Mouse (Mus musculus) kidney, embryonic 15.5 days (tissue): Measurements from ENCODE around the gene Rapgef4. TPM values are rescaled to one million over a fixed set of nuclear protein-coding genes. Genes with fewer than 3 reads are reported as not detected.

ENCODE experiments used
- ATAC-seq: fragments of 200-750 bp; cut with Nextera tagmentation; replicated peaks from 2 replicates; pipeline ENCODE4 v1.8.0; 2017; ENCODE audit warnings: moderate TSS enrichment; ENCODE audit not compliant: low FRiP score
- H3K27ac ChIP-seq: fragments of 300-500 bp; sonication (generic); 2 replicates; pipeline ENCODE4 v1.5.1; 2015; ENCODE audit warnings: mild to moderate bottlenecking, inconsistent platforms
- H3K27me3 ChIP-seq: fragments of 300-500 bp; sonication (generic); 2 replicates; pipeline ENCODE4 v1.6.1; 2015; ENCODE audit warnings: inconsistent platforms
- H3K36me3 ChIP-seq: fragments of 300-500 bp; sonication (generic); 2 replicates; pipeline ENCODE4 v1.6.1; 2015; ENCODE audit warnings: inconsistent platforms
- H3K4me1 ChIP-seq: fragments of 300-500 bp; sonication (generic); 2 replicates; pipeline ENCODE4 v1.6.1; 2015; ENCODE audit warnings: inconsistent platforms
- H3K4me2 ChIP-seq: fragments of 300-500 bp; sonication (generic); 2 replicates; pipeline ENCODE4 v1.6.1; 2015; ENCODE audit warnings: moderate library complexity, mild to moderate bottlenecking, inconsistent platforms
- H3K4me3 ChIP-seq: fragments of 300-500 bp; sonication (generic); replicated peaks from 2 replicates; pipeline ENCODE4 v1.5.1; 2015; ENCODE audit warnings: mild to moderate bottlenecking, inconsistent platforms
- H3K9ac ChIP-seq: fragments of 300-500 bp; sonication (generic); 2 replicates; pipeline ENCODE4 v1.6.1; 2015; ENCODE audit warnings: mild to moderate bottlenecking, inconsistent platforms
- H3K9me3 ChIP-seq: fragments of 300-500 bp; sonication (generic); replicated peaks from 2 replicates; pipeline ENCODE4 v1.6.1; 2016; ENCODE audit warnings: inconsistent platforms
- whole genome bisulfite sequencing: fragments of 180-500 bp; shearing (Covaris S2); methylation state at CpG from one replicate; pipeline ENCODE4 v1.1.7; 2015; ENCODE audit warnings: mixed read lengths; 5-methylcytosine and 5-hydroxymethylcytosine counted together
- polyA plus RNA-seq: library from polyadenylated mRNA; unstranded; fragments of >200 nt; fragmentation: Nextera tagmentation; extraction: Ambion mirVana; gene quantifications from 2 replicates; pipeline ENCODE4 v1.2.1, GENCODE M21; 2015

Gene Rapgef4
- polyA plus RNA-seq, 1 experiment from 2014 or later: 9.4 TPM

- no peak for ATAC-seq
- Histone ChIP-seq H3K9ac (no peak overlapping the region), H3K27me3 (peaks cover 4% of the 10 kb centered on the region), H3K9me3 (no peaks in the 10 kb centered on the region), H3K4me3 (no peak overlapping the region), H3K36me3 (no peaks in the 10 kb centered on the region), H3K4me1 (peaks cover 19% of the 10 kb centered on the region), H3K4me2 (no peak overlapping the region), H3K27ac (no peak overlapping the region)
- whole genome bisulfite sequencing: 26% methylated on average over 6 of the region's 6 CpGs
Measured at GRCm38 (mm10) chr2:71988572-71988971, 7.5 kb downstream of the Rapgef4 start.

DNA sequence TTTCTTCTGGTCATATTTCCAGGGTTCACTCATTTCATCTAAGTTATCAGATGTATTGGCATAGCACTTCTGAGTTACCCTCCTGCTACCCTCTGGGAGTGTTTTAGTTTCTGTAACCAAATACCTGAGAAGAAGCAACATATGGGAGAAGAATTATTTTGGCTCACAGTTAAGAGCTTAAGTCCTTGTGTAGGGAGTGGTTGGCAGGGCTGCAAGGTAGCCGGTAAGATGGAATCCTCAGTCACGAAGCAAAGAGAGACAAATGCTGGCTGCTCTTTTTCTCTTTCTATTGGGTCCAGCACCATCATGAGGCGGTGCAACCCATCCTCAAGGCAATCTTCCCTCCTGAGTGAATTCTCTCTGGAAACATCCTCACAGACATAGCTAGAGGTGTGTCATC lies 11.1 kb downstream of the Rapgef4 start:
- H3K4me1 ChIP-seq: peaks cover 15% of the 10 kb centered on the region
- no peak overlapping the region for H3K4me3 ChIP-seq
- no peak overlapping the region for H3K4me2 ChIP-seq
- H3K27ac ChIP-seq: no peak overlapping the region
- WGBS: 87% methylated on average over 3 of the region's 3 CpGs
- no peaks in the 10 kb centered on the region for H3K9me3 ChIP-seq
- H3K27me3 ChIP-seq: no peaks in the 10 kb centered on the region
- H3K9ac ChIP-seq: no peak overlapping the region
- no peaks in the 10 kb centered on the region for H3K36me3 ChIP-seq
- ATAC-seq: no peak

GRCm38 (mm10) chr2:71993729-71994423 lies 12.8 kb downstream of the Rapgef4 start:
- no peak overlapping the region for H3K27ac ChIP-seq
- 0 out of 2 replicates have a peak, but pooled peaks cover 4% of the 10 kb centered on the region for H3K4me1 ChIP-seq
- H3K36me3 ChIP-seq: no peaks in the 10 kb centered on the region
- WGBS: 89% methylated on average over 5 of the region's 5 CpGs
- H3K9ac ChIP-seq: no peak overlapping the region
- no peak overlapping the region for H3K4me2 ChIP-seq
- H3K9me3 ChIP-seq: no peaks in the 10 kb centered on the region
- no peaks in the 10 kb centered on the region for H3K27me3 ChIP-seq
- H3K4me3 ChIP-seq: no peak overlapping the region
- ATAC-seq: no peak

DNA sequence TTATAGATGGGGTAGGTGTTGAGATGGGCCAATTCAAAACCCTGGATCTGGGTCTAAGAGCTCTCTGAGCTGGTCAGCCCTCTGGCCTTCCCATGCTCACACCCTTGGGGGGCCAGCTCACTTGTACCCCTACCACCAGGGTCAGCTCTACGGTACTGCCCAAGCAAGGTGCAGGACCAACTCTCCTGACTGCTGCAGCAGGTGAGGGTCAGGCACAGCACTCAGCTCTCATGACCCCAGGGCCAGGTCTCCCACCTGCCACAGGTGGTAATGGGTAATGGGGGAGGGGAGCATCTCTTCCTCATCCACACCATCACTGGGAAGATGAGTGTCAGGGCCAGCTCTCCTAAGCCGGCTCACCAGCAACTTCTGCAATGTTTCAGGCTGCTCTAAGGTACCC lies 17.5 kb downstream of the Rapgef4 start:
- no peaks in the 10 kb centered on the region for H3K27me3 ChIP-seq
- no peak overlapping the region for H3K4me2 ChIP-seq
- no peaks in the 10 kb centered on the region for H3K9me3 ChIP-seq
- H3K9ac ChIP-seq: no peak overlapping the region
- no peaks in the 10 kb centered on the region for H3K36me3 ChIP-seq
- H3K4me3 ChIP-seq: no peak overlapping the region
- no peak overlapping the region for H3K27ac ChIP-seq
- ATAC-seq: no peak
- WGBS: 93% methylated on average over 2 of the region's 2 CpGs
- 0 out of 2 replicates have a peak, but pooled peaks cover 3% of the 10 kb centered on the region for H3K4me1 ChIP-seq

GRCm38 (mm10) chr2:72000102-72000501 lies 19.1 kb downstream of the Rapgef4 start:
- Histone ChIP-seq H3K4me3 (no peak overlapping the region), H3K36me3 (no peaks in the 10 kb centered on the region), H3K4me2 (no peak overlapping the region), H3K27ac (no peak overlapping the region), H3K27me3 (no peaks in the 10 kb centered on the region), H3K9me3 (no peaks in the 10 kb centered on the region), H3K9ac (no peak overlapping the region), H3K4me1 (0 out of 2 replicates have a peak, but pooled peaks cover 3% of the 10 kb centered on the region)
- WGBS: 80% methylated on average over 2 of the region's 2 CpGs
- ATAC-seq: no peak

DNA sequence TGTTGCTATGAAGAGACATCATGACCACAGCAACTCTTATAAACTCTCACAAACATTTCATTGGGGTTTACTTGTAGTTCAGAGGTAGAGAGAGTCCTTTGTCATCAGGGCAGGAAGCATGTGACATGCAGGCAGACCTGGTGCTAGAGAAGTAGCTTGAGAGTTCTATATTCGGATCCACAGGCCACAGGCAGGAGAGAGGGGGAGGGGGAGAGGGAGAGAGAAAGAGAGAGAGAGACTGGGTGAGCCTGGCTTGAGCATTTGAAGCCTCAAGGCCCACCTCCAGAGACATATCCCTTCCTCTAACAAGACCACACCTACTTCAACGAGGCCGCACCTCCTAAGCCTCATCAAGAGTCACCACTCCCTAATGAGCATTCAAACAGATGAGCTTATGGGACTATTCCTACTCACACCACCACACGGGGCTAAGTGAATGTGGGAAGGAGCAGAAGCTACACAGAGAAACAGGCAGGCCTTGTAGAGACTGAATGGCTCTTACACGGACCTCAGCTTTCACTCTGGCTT lies 21.9 kb downstream of the Rapgef4 start:
- no peak for ATAC-seq
- H3K27me3 ChIP-seq: no peaks in the 10 kb centered on the region
- no peaks in the 10 kb centered on the region; the same call in 1 of the 2 replicates for H3K9me3 ChIP-seq
- H3K9ac ChIP-seq: no peak overlapping the region
- H3K4me1 ChIP-seq: no peaks in the 10 kb centered on the region
- WGBS: 67% methylated on average over 5 of the region's 5 CpGs
- no peaks in the 10 kb centered on the region for H3K36me3 ChIP-seq
- no peak overlapping the region for H3K27ac ChIP-seq
- no peak overlapping the region for H3K4me2 ChIP-seq
- no peak overlapping the region for H3K4me3 ChIP-seq

GRCm38 (mm10) chr2:72003756-72004525 lies 22.9 kb downstream of the Rapgef4 start:
- ATAC-seq: no peak
- Histone ChIP-seq H3K4me1 (no peaks in the 10 kb centered on the region), H3K9me3 (peaks cover under 1% of the 10 kb centered on the region; the same call in 1 of the 2 replicates), H3K9ac (no peak overlapping the region), H3K4me3 (no peak overlapping the region), H3K27ac (no peak overlapping the region), H3K4me2 (no peak overlapping the region), H3K36me3 (no peaks in the 10 kb centered on the region), H3K27me3 (no peaks in the 10 kb centered on the region)
- WGBS: 78% methylated on average over 13 of the region's 13 CpGs

DNA sequence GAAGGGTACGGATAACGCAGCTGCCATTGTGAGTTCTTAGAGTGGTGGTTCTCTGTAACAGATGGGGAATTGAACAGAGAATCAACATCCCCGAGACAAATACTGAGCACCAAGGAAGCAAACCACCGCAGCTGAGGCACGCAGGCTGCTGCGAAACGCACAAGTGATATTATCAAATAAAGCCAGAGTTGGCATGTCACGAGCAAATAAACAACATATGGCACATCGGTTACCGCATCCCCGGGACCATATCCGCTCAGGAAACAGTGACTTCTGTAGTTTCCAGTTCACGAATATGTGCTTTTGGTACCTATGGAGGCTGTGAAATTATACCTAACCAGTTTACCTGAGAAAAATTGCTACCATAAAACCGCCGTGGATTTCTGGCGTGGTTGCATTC lies 24.0 kb downstream of the Rapgef4 start:
- Histone ChIP-seq H3K36me3 (no peaks in the 10 kb centered on the region), H3K4me3 (no peak overlapping the region), H3K9ac (no peak overlapping the region), H3K9me3 (peaks cover 2% of the 10 kb centered on the region; the same call in 1 of the 2 replicates), H3K4me2 (no peak overlapping the region), H3K4me1 (no peaks in the 10 kb centered on the region), H3K27ac (no peak overlapping the region), H3K27me3 (no peaks in the 10 kb centered on the region)
- WGBS: 91% methylated on average over 16 of the region's 16 CpGs
- no peak for ATAC-seq

GRCm38 (mm10) chr2:72009446-72010218 lies 28.6 kb downstream of the Rapgef4 start:
- no peak overlapping the region for H3K4me2 ChIP-seq
- H3K36me3 ChIP-seq: no peaks in the 10 kb centered on the region
- 64% methylated on average over 3 of the region's 3 CpGs for WGBS
- no peak for ATAC-seq
- H3K4me1 ChIP-seq: no peaks in the 10 kb centered on the region
- no peak overlapping the region for H3K27ac ChIP-seq
- no peaks in the 10 kb centered on the region for H3K27me3 ChIP-seq
- H3K9ac ChIP-seq: no peak overlapping the region
- H3K4me3 ChIP-seq: no peak overlapping the region
- H3K9me3 ChIP-seq: peaks cover 2% of the 10 kb centered on the region; the same call in 1 of the 2 replicates

DNA sequence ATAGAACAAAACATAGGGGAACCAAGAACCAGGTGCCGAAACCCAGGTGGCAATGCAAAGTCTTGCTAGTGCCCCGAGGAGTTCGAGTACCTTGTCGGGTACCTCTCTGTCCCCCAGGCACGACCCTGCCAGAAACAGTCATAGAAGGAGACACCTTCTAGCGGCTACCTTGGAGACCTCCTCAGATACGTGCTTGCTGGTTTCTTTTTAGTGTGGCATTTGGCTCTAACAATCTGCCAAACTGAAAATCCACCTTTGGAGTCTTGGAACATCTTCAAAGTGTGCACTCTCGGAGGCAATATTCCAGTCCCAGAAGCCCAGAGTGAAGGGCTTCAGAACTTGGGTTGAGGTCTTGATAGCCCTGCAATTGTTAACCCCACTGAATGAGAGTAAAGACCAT lies 34.3 kb downstream of the Rapgef4 start:
- ATAC-seq: no peak
- 77% methylated on average over 8 of the region's 8 CpGs for WGBS
- no peak overlapping the region for H3K27ac ChIP-seq
- H3K9me3 ChIP-seq: no peaks in the 10 kb centered on the region
- no peak overlapping the region for H3K9ac ChIP-seq
- H3K36me3 ChIP-seq: no peaks in the 10 kb centered on the region
- H3K4me2 ChIP-seq: no peak overlapping the region
- no peak overlapping the region for H3K4me3 ChIP-seq
- H3K27me3 ChIP-seq: no peaks in the 10 kb centered on the region
- no peaks in the 10 kb centered on the region for H3K4me1 ChIP-seq

- Histone ChIP-seq H3K4me2 (no peak overlapping the region), H3K27me3 (no peaks in the 10 kb centered on the region), H3K4me1 (no peaks in the 10 kb centered on the region), H3K27ac (no peak overlapping the region), H3K36me3 (no peaks in the 10 kb centered on the region), H3K9ac (no peak overlapping the region), H3K4me3 (no peak overlapping the region), H3K9me3 (no peaks in the 10 kb centered on the region)
- ATAC-seq: no peak
- WGBS: 48% methylated on average over 5 of the region's 5 CpGs
Measured at GRCm38 (mm10) chr2:72016013-72016412, 35.0 kb downstream of the Rapgef4 start.

DNA sequence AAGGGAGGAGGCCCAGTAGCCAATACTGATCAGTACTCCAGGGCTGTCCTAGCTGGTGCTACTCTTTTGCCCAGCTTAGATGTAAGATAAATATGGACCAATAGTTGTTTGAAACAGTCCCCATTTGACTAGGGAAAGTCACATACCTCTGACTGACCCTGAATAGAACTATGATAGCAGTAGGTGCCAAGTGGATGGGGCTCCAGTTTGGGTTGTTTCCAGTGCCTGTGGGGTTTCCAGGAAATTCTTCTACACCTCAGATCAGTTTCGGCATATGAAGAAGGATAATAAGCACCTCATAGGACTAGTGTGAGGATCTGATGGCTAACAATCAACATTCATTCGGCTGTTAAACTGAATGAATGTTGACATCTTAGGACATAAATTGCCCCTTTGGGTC lies 36.1 kb downstream of the Rapgef4 start:
- Histone ChIP-seq H3K4me2 (no peak overlapping the region), H3K4me3 (no peak overlapping the region), H3K27ac (no peak overlapping the region), H3K9ac (no peak overlapping the region), H3K27me3 (no peaks in the 10 kb centered on the region), H3K36me3 (no peaks in the 10 kb centered on the region), H3K9me3 (no peaks in the 10 kb centered on the region), H3K4me1 (no peaks in the 10 kb centered on the region)
- WGBS: 87% methylated on average over 2 of the region's 2 CpGs
- ATAC-seq: no peak
